In the genomic region with DNA sequence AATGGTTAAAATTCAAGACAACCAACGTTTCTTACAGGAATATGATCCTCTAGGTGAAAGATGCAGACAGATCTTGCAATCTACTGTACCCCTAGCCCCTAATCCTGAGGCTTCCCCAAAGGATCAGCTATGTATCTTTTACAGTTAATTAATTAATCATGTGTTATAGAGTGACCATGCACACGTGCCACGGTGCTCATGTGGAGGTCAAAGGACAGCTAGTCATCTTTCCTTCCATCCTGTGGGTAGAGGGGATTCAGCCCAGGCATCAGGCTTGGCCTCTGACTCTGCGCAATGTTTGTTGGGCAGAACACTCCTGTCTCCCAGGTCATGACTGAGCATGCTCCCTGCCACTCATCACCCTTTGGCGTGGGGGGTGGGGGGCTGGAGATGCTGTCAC, we compare ENCODE assay signal across 10 mouse cellular contexts.
DNase-seq lines count a peak whose midpoint lies in the region; ATAC-seq and TF ChIP-seq lines count a peak whose summit lies in the region.
"Had no signal": no experiment of that assay in that cellular context is flagged by ENCODE, and none has a peak within 500 bp of the region (broad histone marks: within the 10 kb centered on the region; RNA-seq: fewer than 3 reads in every experiment).

No protein-coding gene starts in this region.

- no peak for TF ChIP-seq CTCF in stomach, postnatal 0 days (IDR thresholded peaks at IDR 0.05; ENCODE audit: low read depth)

- no peaks in the 10 kb centered on the region for H3K36me3 ChIP-seq in forebrain, embryonic 11.5 days (ENCODE audit: control insufficient read depth, insufficient read depth, low read length)
- H3K36me3 ChIP-seq in forebrain, embryonic 10.5 days (replicated peaks): no peaks in the 10 kb centered on the region
- H3K36me3 ChIP-seq in neural tube, embryonic 12.5 days: no peaks in the 10 kb centered on the region
- no peaks in the 10 kb centered on the region for H3K36me3 ChIP-seq in midbrain, embryonic 12.5 days
- no peaks in the 10 kb centered on the region for H3K36me3 ChIP-seq in stomach, postnatal 0 days (ENCODE audit: control insufficient read depth, insufficient read depth, low read length)

- H3K9ac ChIP-seq in forebrain, embryonic 11.5 days (ENCODE audit: low read length): no peak overlapping the region
- H3K9ac ChIP-seq in neural tube, embryonic 12.5 days: 0 out of 2 replicates have a peak overlapping the region, but pooled peaks have one; percentile 13
- no peak overlapping the region for H3K9ac ChIP-seq in midbrain, embryonic 12.5 days (replicated peaks)
- H3K9ac ChIP-seq in stomach, postnatal 0 days (ENCODE audit: low read length): no peak overlapping the region
- H3K9ac ChIP-seq: liver, postnatal 0 days had no signal

- TF ChIP-seq EP300 in stomach, postnatal 0 days (optimal IDR thresholded peaks at IDR 0.05): no peak

- DNase-seq in forebrain, embryonic 11.5 days (ENCODE audit: low spot score): no peak
- no peak for DNase-seq in forebrain, embryonic 10.5 days (ENCODE audit: extremely low spot score, low spot score)
- DNase-seq in neural tube, embryonic 10.5 days (ENCODE audit: extremely low spot score, low spot score): no peak
- no peak for DNase-seq in stomach, postnatal 0 days (ENCODE audit: low spot score)
- DNase-seq in adrenal gland, adult (ENCODE audit: inconsistent age in 2 of 2, low spot score in 1 of 2): no peak
- no peak for DNase-seq in spleen, adult 18-20 months

- H3K4me2 ChIP-seq in forebrain, embryonic 11.5 days (ENCODE audit: low read depth, low read length, severe bottlenecking): no peak overlapping the region
- no peak overlapping the region for H3K4me2 ChIP-seq in neural tube, embryonic 12.5 days (replicated peaks)
- no peak overlapping the region for H3K4me2 ChIP-seq in midbrain, embryonic 12.5 days (replicated peaks)
- no peak overlapping the region for H3K4me2 ChIP-seq in stomach, postnatal 0 days (replicated peaks; ENCODE audit: low read depth)

- H3K27me3 ChIP-seq in forebrain, embryonic 11.5 days (ENCODE audit: control insufficient read depth, insufficient read depth, low read length): no peaks in the 10 kb centered on the region
- H3K27me3 ChIP-seq in forebrain, embryonic 10.5 days (ENCODE audit: poor library complexity, severe bottlenecking): peaks cover 20% of the 10 kb centered on the region; the same call in 1 of the 2 replicates
- no peaks in the 10 kb centered on the region for H3K27me3 ChIP-seq in neural tube, embryonic 12.5 days (replicated peaks)
- peaks cover 4% of the 10 kb centered on the region; the same call in 1 of the 2 replicates for H3K27me3 ChIP-seq in midbrain, embryonic 12.5 days
- H3K27me3 ChIP-seq in stomach, postnatal 0 days (ENCODE audit: control insufficient read depth, insufficient read depth, low read length): no peaks in the 10 kb centered on the region

- H3K27ac ChIP-seq in forebrain, embryonic 11.5 days (ENCODE audit: low read depth, low read length): no peak overlapping the region
- no peak overlapping the region for H3K27ac ChIP-seq in forebrain, embryonic 10.5 days
- no peak overlapping the region for H3K27ac ChIP-seq in neural tube, embryonic 12.5 days
- H3K27ac ChIP-seq in midbrain, embryonic 12.5 days (replicated peaks): no peak overlapping the region
- no peak overlapping the region for H3K27ac ChIP-seq in stomach, postnatal 0 days (replicated peaks)
- H3K27ac ChIP-seq: layer of hippocampus, adult 2 months had no signal

- no peak overlapping the region for H3K4me3 ChIP-seq in forebrain, embryonic 11.5 days (ENCODE audit: low read depth, low read length)
- no peak overlapping the region for H3K4me3 ChIP-seq in forebrain, embryonic 10.5 days
- no peak overlapping the region for H3K4me3 ChIP-seq in neural tube, embryonic 12.5 days
- no peak overlapping the region for H3K4me3 ChIP-seq in midbrain, embryonic 12.5 days
- H3K4me3 ChIP-seq in stomach, postnatal 0 days (ENCODE audit: low read depth, low read length): no peak overlapping the region
- H3K4me3 ChIP-seq: layer of hippocampus, adult 2 months had no signal

- no peaks in the 10 kb centered on the region for H3K9me3 ChIP-seq in forebrain, embryonic 11.5 days (ENCODE audit: control insufficient read depth, low read length)
- no peaks in the 10 kb centered on the region for H3K9me3 ChIP-seq in forebrain, embryonic 10.5 days
- H3K9me3 ChIP-seq in neural tube, embryonic 12.5 days: no peaks in the 10 kb centered on the region
- H3K9me3 ChIP-seq in midbrain, embryonic 12.5 days: no peaks in the 10 kb centered on the region
- H3K9me3 ChIP-seq in stomach, postnatal 0 days (ENCODE audit: control insufficient read depth, low read length): no peaks in the 10 kb centered on the region

- H3K4me1 ChIP-seq in forebrain, embryonic 11.5 days (replicated peaks; ENCODE audit: control insufficient read depth, insufficient read depth, low read length): no peaks in the 10 kb centered on the region
- peaks cover 8% of the 10 kb centered on the region for H3K4me1 ChIP-seq in forebrain, embryonic 10.5 days
- no peaks in the 10 kb centered on the region for H3K4me1 ChIP-seq in neural tube, embryonic 12.5 days
- no peaks in the 10 kb centered on the region for H3K4me1 ChIP-seq in midbrain, embryonic 12.5 days
- no peaks in the 10 kb centered on the region for H3K4me1 ChIP-seq in stomach, postnatal 0 days (replicated peaks; ENCODE audit: control insufficient read depth, insufficient read depth)

- peak; percentile 15; the same call in 1 of the 2 replicates for ATAC-seq in forebrain, embryonic 11.5 days (replicated peaks; ENCODE audit: low FRiP score)
- peak; percentile 53; the same call in 1 of the 2 replicates for ATAC-seq in neural tube, embryonic 12.5 days (ENCODE audit: low FRiP score, low read depth)
- peak; percentile 60 for ATAC-seq in midbrain, embryonic 12.5 days (ENCODE audit: low FRiP score, low read depth)
- ATAC-seq in stomach, postnatal 0 days (ENCODE audit: low FRiP score, low TSS enrichment): 0 out of 2 replicates have a peak, but pooled peaks have one; percentile 16

- 40% methylated on average over 5 of the region's 5 CpGs for WGBS in forebrain, embryonic 11.5 days
- WGBS in forebrain, embryonic 10.5 days: 33% methylated on average over 5 of the region's 5 CpGs
- 36% methylated on average over 5 of the region's 5 CpGs for WGBS in neural tube, embryonic 12.5 days
- WGBS in midbrain, embryonic 12.5 days: 36% methylated on average over 5 of the region's 5 CpGs
- WGBS in stomach, postnatal 0 days: 38% methylated on average over 5 of the region's 5 CpGs
